Comparison of ENCODE assay signal across 11 mouse cellular contexts in genomic region chr2:129227709-129228108, GRCm38 (mm10). TPM values are rescaled to one million over a fixed set of nuclear protein-coding genes. Genes with fewer than 3 reads are reported as not detected.
DNase-seq lines count a peak whose midpoint lies in the region; ATAC-seq and TF ChIP-seq lines count a peak whose summit lies in the region.
"Had no signal": no experiment of that assay in that cellular context is flagged by ENCODE, and none has a peak within 500 bp of the region (broad histone marks: within the 10 kb centered on the region; RNA-seq: fewer than 3 reads in every experiment).

No protein-coding gene starts in this region.

- intact Hi-C loops in heart, postnatal 25 days (cut with DNase I): no loop called here

- H3K4me3 ChIP-seq in heart, embryonic 10.5 days: no peak overlapping the region
- H3K4me3 ChIP-seq in ES-Bruce4 (ENCODE audit: low read depth, low read length): no peak overlapping the region
- H3K4me3 ChIP-seq in cerebellum, adult 2 months (replicated peaks; ENCODE audit: insufficient read depth, low read depth, low read length): no peak overlapping the region
- H3K4me3 ChIP-seq: embryonic facial prominence, embryonic 15.5 days had no signal

- H3K4me1 ChIP-seq in heart, embryonic 10.5 days: peaks cover 13% of the 10 kb centered on the region
- H3K4me1 ChIP-seq in ES-Bruce4 (ENCODE audit: control insufficient read depth, insufficient read depth, low read length): peaks cover under 1% of the 10 kb centered on the region
- H3K4me1 ChIP-seq in cerebellum, adult 2 months (ENCODE audit: control insufficient read depth, insufficient read depth, low read length): peaks cover 8% of the 10 kb centered on the region; the same call in 1 of the 2 replicates
- H3K4me1 ChIP-seq: embryonic facial prominence, embryonic 15.5 days had no signal

- 0 out of 2 replicates have a peak, but pooled peaks cover under 1% of the 10 kb centered on the region for H3K27me3 ChIP-seq in heart, embryonic 10.5 days (ENCODE audit: insufficient read depth, poor library complexity, severe bottlenecking)
- H3K27me3 ChIP-seq in ES-Bruce4 (ENCODE audit: control insufficient read depth, insufficient read depth, low read length, poor library complexity, severe bottlenecking): no peaks in the 10 kb centered on the region
- H3K27me3 ChIP-seq in cerebellum, adult 2 months (ENCODE audit: control insufficient read depth, insufficient read depth, low read length): no peaks in the 10 kb centered on the region

- peak; percentile 93 for DNase-seq in heart, embryonic 10.5 days (ENCODE audit: low spot score)
- DNase-seq in heart, postnatal 25 days (ENCODE audit: low spot score): no peak
- no peak for DNase-seq in cerebellum, adult 2 months
- DNase-seq in right cerebral cortex, postnatal 36 days (ENCODE audit: low spot score in 2 of 2): no peak
- DNase-seq in thymus, postnatal 14 days: no peak
- DNase-seq: cerebellum, postnatal 14 days; lung, postnatal 10 days had no signal

- H3K36me3 ChIP-seq in heart, embryonic 10.5 days: no peaks in the 10 kb centered on the region
- no peaks in the 10 kb centered on the region for H3K36me3 ChIP-seq in ES-Bruce4 (ENCODE audit: control insufficient read depth, insufficient read depth, low read length, poor library complexity, severe bottlenecking)
- H3K36me3 ChIP-seq: embryonic facial prominence, embryonic 15.5 days had no signal

- WGBS in heart, embryonic 10.5 days: 48% methylated on average over 6 of the region's 7 CpGs
- WGBS in cerebellum, adult 2 months: 75% methylated on average over 6 of the region's 7 CpGs

- 0 out of 2 replicates have a peak, but pooled peaks have one; percentile 51 for TF ChIP-seq EP300 in ES-Bruce4 (IDR thresholded peaks at IDR 0.05; ENCODE audit: insufficient read depth, low read depth, low read length)

- H3K9ac ChIP-seq in ES-Bruce4 (ENCODE audit: low read depth, poor library complexity, severe bottlenecking): 0 out of 2 replicates have a peak overlapping the region, but pooled peaks have one; percentile 33
- H3K9ac ChIP-seq: embryonic facial prominence, embryonic 15.5 days had no signal

- no peaks in the 10 kb centered on the region for H3K9me3 ChIP-seq in heart, embryonic 10.5 days
- H3K9me3 ChIP-seq in ES-Bruce4 (replicated peaks; ENCODE audit: control insufficient read depth, insufficient read depth, low read length, poor library complexity, severe bottlenecking): no peaks in the 10 kb centered on the region
- H3K9me3 ChIP-seq: embryonic facial prominence, embryonic 15.5 days had no signal

- no peak for TF ChIP-seq CTCF in ES-Bruce4 (IDR thresholded peaks at IDR 0.05; ENCODE audit: low read depth, low read length)
- TF ChIP-seq CTCF in cerebellum, adult 2 months (IDR thresholded peaks at IDR 0.05; ENCODE audit: borderline replicate concordance, insufficient read depth, low read depth, low read length): no peak

- ATAC-seq in erythroblast, adult 5-6 weeks (replicated peaks; ENCODE audit: low FRiP score, poor library complexity, severe bottlenecking): peak; percentile 79
- peak; percentile 66; the same call in 1 of the 2 replicates for ATAC-seq in megakaryocyte, adult 5-6 weeks (ENCODE audit: poor library complexity, severe bottlenecking)

- no peak for TF ChIP-seq POLR2A in ES-Bruce4 (IDR thresholded peaks at IDR 0.05; ENCODE audit: insufficient read depth, low read length)
- no peak for TF ChIP-seq POLR2A in cerebellum, adult 2 months (IDR thresholded peaks at IDR 0.05; ENCODE audit: borderline replicate concordance, insufficient read depth, low read length)

- H3K27ac ChIP-seq in heart, embryonic 10.5 days: peak overlapping the region; percentile 77; the same call in 1 of the 2 replicates
- peak overlapping the region; percentile 77; the same call in 1 of the 2 replicates for H3K27ac ChIP-seq in ES-Bruce4 (ENCODE audit: insufficient read depth, low read length)
- H3K27ac ChIP-seq in cerebellum, adult 2 months (ENCODE audit: insufficient read depth, low read length): no peak overlapping the region
- H3K27ac ChIP-seq: embryonic facial prominence, embryonic 15.5 days had no signal

RNA-seq across cellular contexts. Expression of gene Slc20a1, which starts 29.1 kb away (rescaled TPM):
- 41.6 and 41.8 TPM in 2 replicates for polyA plus RNA-seq in heart, embryonic 10.5 days (2016; fragmentation: Nextera tagmentation; extraction: Ambion mirVana)
- 10 to 100 TPM; 11.3 to 12.4 TPM for total RNA-seq in heart, postnatal 25 days (2021)
- 224 and 225 TPM in 2 replicates for polyA plus RNA-seq in ES-Bruce4 (2011; ENCODE audit: insufficient read depth, insufficient read length, low read depth, missing spikeins)
- 40.5 and 44.1 TPM in 2 replicates for total RNA-seq in erythroblast, adult 5-6 weeks (2015; ENCODE audit: low replicate concordance)
- 240 and 313 TPM in 2 replicates for total RNA-seq in erythroblast, adult 5-6 weeks (2017; ENCODE audit: low replicate concordance)
- total RNA-seq in megakaryocyte, adult 5-6 weeks (2015): 18.7 and 22.8 TPM in 2 replicates
- total RNA-seq in megakaryocyte, adult 5-6 weeks (2017): 52.4 and 70.8 TPM in 2 replicates
- polyA plus RNA-seq in cerebellum, adult 2 months (2012; rRNA removed): 157 and 159 TPM in 2 replicates
